Comparison of ENCODE assay signal across 33 mouse cellular contexts in the genomic region with DNA sequence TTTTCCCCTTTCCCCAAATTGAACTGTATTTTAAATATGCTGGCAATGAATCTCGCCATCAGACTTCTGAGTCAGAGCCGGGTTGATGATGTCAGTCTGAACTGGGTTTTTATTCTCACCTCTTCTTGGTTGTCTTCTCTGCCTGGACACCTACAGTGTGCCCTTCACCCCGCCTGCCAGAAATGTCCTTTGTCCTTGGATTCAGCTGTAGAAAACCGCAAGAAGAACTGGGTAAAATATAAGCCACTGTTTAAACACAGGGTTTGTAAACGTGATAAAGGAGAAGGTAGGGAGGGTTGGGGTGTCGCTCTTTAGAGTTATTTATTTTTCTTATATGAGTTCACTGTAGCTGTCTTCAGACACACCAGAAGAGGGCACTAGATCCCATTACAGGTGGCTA. TPM values are rescaled to one million over a fixed set of nuclear protein-coding genes. Genes with fewer than 3 reads are reported as not detected.
A peak's percentile ranks its signal among the peaks of the same experiment; 100 is the strongest.
DNase-seq lines count a peak whose midpoint lies in the region; ATAC-seq and TF ChIP-seq lines count a peak whose summit lies in the region.
"Had no signal": no experiment of that assay in that cellular context is flagged by ENCODE, and none has a peak within 500 bp of the region (broad histone marks: within the 10 kb centered on the region; RNA-seq: fewer than 3 reads in every experiment).

No protein-coding gene starts in this region.

- H3K4me3 ChIP-seq in layer of hippocampus, adult 2 months: no peak overlapping the region
- no peak overlapping the region for H3K4me3 ChIP-seq in intestine, postnatal 0 days (ENCODE audit: low read depth, low read length)
- no peak overlapping the region for H3K4me3 ChIP-seq in stomach, embryonic 16.5 days (replicated peaks; ENCODE audit: low read length)
- H3K4me3 ChIP-seq: embryonic facial prominence, embryonic 10.5 days; embryonic facial prominence, embryonic 13.5 days; erythroblast, embryonic 14.5 days; forebrain, embryonic 10.5 days; gastrocnemius, adult 2 months; hindbrain, embryonic 12.5 days had no signal

- no peak overlapping the region for H3K27ac ChIP-seq in layer of hippocampus, adult 2 months
- H3K27ac ChIP-seq in intestine, postnatal 0 days (ENCODE audit: low read depth, low read length): no peak overlapping the region
- H3K27ac ChIP-seq in stomach, embryonic 16.5 days (ENCODE audit: low read length): 0 out of 2 replicates have a peak overlapping the region, but pooled peaks have one; percentile 11
- H3K27ac ChIP-seq: embryonic facial prominence, embryonic 10.5 days; embryonic facial prominence, embryonic 13.5 days; forebrain, embryonic 10.5 days; gastrocnemius, adult 2 months; hindbrain, embryonic 12.5 days had no signal

- no peak overlapping the region for H3K9ac ChIP-seq in intestine, postnatal 0 days (ENCODE audit: low read depth, low read length)
- H3K9ac ChIP-seq in stomach, embryonic 16.5 days (ENCODE audit: low read length): no peak overlapping the region
- H3K9ac ChIP-seq: embryonic facial prominence, embryonic 13.5 days; forebrain, postnatal 0 days; hindbrain, embryonic 12.5 days had no signal

- 41% methylated on average over 6 of the region's 6 CpGs for WGBS in intestine, postnatal 0 days
- 54% methylated on average over 6 of the region's 6 CpGs for WGBS in stomach, embryonic 16.5 days

- H3K27me3 ChIP-seq in intestine, postnatal 0 days (replicated peaks; ENCODE audit: control insufficient read depth, insufficient read depth, low read length): no peaks in the 10 kb centered on the region
- H3K27me3 ChIP-seq in stomach, embryonic 16.5 days (ENCODE audit: control insufficient read depth, insufficient read depth, low read length): no peaks in the 10 kb centered on the region
- H3K27me3 ChIP-seq: embryonic facial prominence, embryonic 13.5 days; hindbrain, embryonic 12.5 days had no signal

- no peak overlapping the region for H3K4me2 ChIP-seq in intestine, postnatal 0 days (replicated peaks; ENCODE audit: low read depth)
- no peak overlapping the region for H3K4me2 ChIP-seq in stomach, embryonic 16.5 days (ENCODE audit: low read depth, low read length)
- H3K4me2 ChIP-seq: embryonic facial prominence, embryonic 13.5 days; heart, embryonic 11.5 days; hindbrain, embryonic 12.5 days had no signal

- no peaks in the 10 kb centered on the region for H3K4me1 ChIP-seq in intestine, postnatal 0 days (replicated peaks; ENCODE audit: control insufficient read depth, insufficient read depth, low read length)
- 0 out of 2 replicates have a peak, but pooled peaks cover under 1% of the 10 kb centered on the region for H3K4me1 ChIP-seq in stomach, embryonic 16.5 days (ENCODE audit: control insufficient read depth, insufficient read depth, low read length)
- H3K4me1 ChIP-seq: embryonic facial prominence, embryonic 13.5 days; forebrain, embryonic 10.5 days; hindbrain, embryonic 12.5 days had no signal

- peak; percentile 26 for TF ChIP-seq CTCF in layer of hippocampus, adult 2 months (conservative IDR thresholded peaks at IDR 0.05)
- peak; percentile 15; the same call in 1 of the 2 replicates for TF ChIP-seq CTCF in intestine, postnatal 0 days (IDR thresholded peaks at IDR 0.05; ENCODE audit: low read depth)

- DNase-seq in layer of hippocampus, adult 2 months (ENCODE audit: low spot score in 2 of 2): no peak
- no peak for DNase-seq in layer of hippocampus, postnatal 10 days (ENCODE audit: low spot score in 2 of 2)
- DNase-seq in thymus, postnatal 4 days: no peak
- DNase-seq in right cerebral cortex, postnatal 25 days: no peak
- DNase-seq: adrenal gland, adult 8-10 months; adrenal gland, postnatal 25 days; cerebellum, adult 11-12 months; cerebellum, adult 8-10 months; cerebellum, postnatal 10 days; cerebellum, postnatal 36 days; embryo, embryonic 11 days; forebrain, postnatal 0 days; gastrocnemius, adult 2 months; gastrocnemius, postnatal 14 days; heart, adult 11 months had no signal

- H3K9me3 ChIP-seq in intestine, postnatal 0 days (ENCODE audit: control insufficient read depth): no peaks in the 10 kb centered on the region
- no peaks in the 10 kb centered on the region for H3K9me3 ChIP-seq in stomach, embryonic 16.5 days (replicated peaks; ENCODE audit: control insufficient read depth, low read length)
- H3K9me3 ChIP-seq: embryonic facial prominence, embryonic 10.5 days; embryonic facial prominence, embryonic 13.5 days; forebrain, embryonic 10.5 days; hindbrain, embryonic 12.5 days had no signal

- no peaks in the 10 kb centered on the region for H3K36me3 ChIP-seq in intestine, postnatal 0 days (ENCODE audit: control insufficient read depth, insufficient read depth)
- H3K36me3 ChIP-seq in stomach, embryonic 16.5 days (ENCODE audit: control insufficient read depth, insufficient read depth, low read length): no peaks in the 10 kb centered on the region
- H3K36me3 ChIP-seq: embryonic facial prominence, embryonic 10.5 days; embryonic facial prominence, embryonic 13.5 days; forebrain, embryonic 10.5 days; hindbrain, embryonic 12.5 days had no signal

- no peak for ATAC-seq in intestine, postnatal 0 days
- peak; percentile 59; the same call in 1 of the 2 replicates for ATAC-seq in stomach, embryonic 16.5 days (ENCODE audit: insufficient read depth, low FRiP score)
- ATAC-seq in erythroid progenitor cell, adult 5-6 weeks (replicated peaks; ENCODE audit: low FRiP score, poor library complexity, severe bottlenecking): no peak
- ATAC-seq: activated CD4-positive, CD25-positive, alpha-beta regulatory T cell, adult 4 months; forebrain, embryonic 14.5 days; forebrain, postnatal 0 days had no signal

RNA-seq across cellular contexts. Expression of a gene that starts 9.3 kb away (rescaled TPM):
- under 1 TPM; 0.10 to 0.23 TPM for total RNA-seq in layer of hippocampus, adult 2 months (2021)
- under 1 TPM; 0.07 to 0.09 TPM for total RNA-seq in layer of hippocampus, postnatal 10 days (2021)
- 0.10 and 0.14 TPM in 2 replicates for polyA plus RNA-seq in intestine, postnatal 0 days (2015; fragmentation: Nextera tagmentation; extraction: Ambion mirVana)
- polyA plus RNA-seq in stomach, embryonic 16.5 days (2015; fragmentation: Nextera tagmentation; extraction: Ambion mirVana): 0.14 and 1.6 TPM in 2 replicates
- total RNA-seq in erythroid progenitor cell, adult 5-6 weeks (2015; ENCODE audit: low replicate concordance): not detected in 2 replicates
- total RNA-seq in erythroid progenitor cell, adult 5-6 weeks (2017; ENCODE audit: low replicate concordance): not detected in 2 replicates
- total RNA-seq: forebrain, postnatal 0 days; hematopoietic stem cell, adult 5-6 weeks had no signal
- polyA plus RNA-seq: activated CD4-positive, CD25-positive, alpha-beta regulatory T cell, adult 4 months; brain, embryonic 14.5 days; erythroblast, embryonic 14.5 days; forebrain, embryonic 10.5 days; forebrain, embryonic 14.5 days; forebrain, postnatal 0 days had no signal

RNA-seq across cellular contexts. Expression of a gene that starts 37.0 kb away (rescaled TPM):
- 10 to 100 TPM; 30.8 to 31.7 TPM for total RNA-seq in layer of hippocampus, adult 2 months (2021)
- total RNA-seq in layer of hippocampus, postnatal 10 days (2021): 10 to 100 TPM; 28.3 to 31.6 TPM
- polyA plus RNA-seq in intestine, postnatal 0 days (2015; fragmentation: Nextera tagmentation; extraction: Ambion mirVana): 5.4 and 6.5 TPM in 2 replicates
- polyA plus RNA-seq in stomach, embryonic 16.5 days (2015; fragmentation: Nextera tagmentation; extraction: Ambion mirVana): 13.7 and 15.2 TPM in 2 replicates
- 4.2 and 6.1 TPM in 2 replicates for total RNA-seq in erythroid progenitor cell, adult 5-6 weeks (2015; ENCODE audit: low replicate concordance)
- 2.5 and 3.7 TPM in 2 replicates for total RNA-seq in erythroid progenitor cell, adult 5-6 weeks (2017; ENCODE audit: low replicate concordance)

RNA-seq across cellular contexts. Expression of a gene that starts 48.3 kb away (rescaled TPM):
- 10 to 100 TPM; 13.7 TPM for total RNA-seq in layer of hippocampus, adult 2 months (2021)
- total RNA-seq in layer of hippocampus, postnatal 10 days (2021): 10 to 100 TPM in 1 of 2 experiments, 1 to 10 TPM in 1; 9.9 to 10.4 TPM
- 3.8 and 4.2 TPM in 2 replicates for polyA plus RNA-seq in intestine, postnatal 0 days (2015; fragmentation: Nextera tagmentation; extraction: Ambion mirVana)
- polyA plus RNA-seq in stomach, embryonic 16.5 days (2015; fragmentation: Nextera tagmentation; extraction: Ambion mirVana): 5.9 and 7.8 TPM in 2 replicates
- total RNA-seq in erythroid progenitor cell, adult 5-6 weeks (2015; ENCODE audit: low replicate concordance): 2.1 and 2.2 TPM in 2 replicates
- 1.4 and 3.0 TPM in 2 replicates for total RNA-seq in erythroid progenitor cell, adult 5-6 weeks (2017; ENCODE audit: low replicate concordance)

RNA-seq across cellular contexts. Expression of a gene that starts 59.2 kb away (rescaled TPM):
- total RNA-seq in layer of hippocampus, adult 2 months (2021): not detected
- total RNA-seq in layer of hippocampus, postnatal 10 days (2021): not detected
- polyA plus RNA-seq in intestine, postnatal 0 days (2015; fragmentation: Nextera tagmentation; extraction: Ambion mirVana): 0.25 and 0.42 TPM in 2 replicates
- polyA plus RNA-seq in stomach, embryonic 16.5 days (2015; fragmentation: Nextera tagmentation; extraction: Ambion mirVana): 0.97 and 1.0 TPM in 2 replicates
- total RNA-seq in erythroid progenitor cell, adult 5-6 weeks (2015; ENCODE audit: low replicate concordance): not detected in 2 replicates
- not detected in 2 replicates for total RNA-seq in erythroid progenitor cell, adult 5-6 weeks (2017; ENCODE audit: low replicate concordance)
- total RNA-seq: adrenal gland, adult 8-10 months; adrenal gland, postnatal 25 days; forebrain, postnatal 0 days; gastrocnemius, adult 2 months; gastrocnemius, postnatal 14 days; gastrocnemius, postnatal 4 days; heart, adult 8-10 months; heart, postnatal 25 days had no signal
- polyA plus RNA-seq: embryonic facial prominence, embryonic 10.5 days; erythroblast, embryonic 14.5 days; forebrain, embryonic 10.5 days; forebrain, embryonic 14.5 days; forebrain, postnatal 0 days; heart, embryonic 11.5 days; heart, embryonic 14.5 days; heart, postnatal 0 days; hindbrain, embryonic 12.5 days had no signal

Comparison
In these comparisons a context has a peak if more than half of its experiments do, and no peak if none do; other contexts are left out.
1. RNA of a gene that starts 37.0 kb away (total RNA-seq): 30.8 to 31.7 TPM in layer of hippocampus, adult 2 months and 28.3 to 31.6 TPM in layer of hippocampus, postnatal 10 days; 2.5 to 6.1 TPM in erythroid progenitor cell, adult 5-6 weeks; every median in the first group is over 4 times any median in the second.